Mouse (Mus musculus) embryonic fibroblast, embryonic 13.5 days (primary cell): Measurements from ENCODE around the gene Proser3.

ENCODE experiments used
- CTCF ChIP-seq: IDR thresholded peaks from 2 replicates; pipeline ENCODE4 v1.5.1; 2011; ENCODE audit warnings: mild to moderate bottlenecking, control low read depth, low read length, moderate library complexity, borderline replicate concordance; ENCODE audit not compliant: insufficient read depth
- POLR2A ChIP-seq: IDR thresholded peaks from 2 replicates; pipeline ENCODE4 v1.6.1; 2011; ENCODE audit warnings: low read depth, mild to moderate bottlenecking, control low read depth, low read length, moderate library complexity

DNA sequence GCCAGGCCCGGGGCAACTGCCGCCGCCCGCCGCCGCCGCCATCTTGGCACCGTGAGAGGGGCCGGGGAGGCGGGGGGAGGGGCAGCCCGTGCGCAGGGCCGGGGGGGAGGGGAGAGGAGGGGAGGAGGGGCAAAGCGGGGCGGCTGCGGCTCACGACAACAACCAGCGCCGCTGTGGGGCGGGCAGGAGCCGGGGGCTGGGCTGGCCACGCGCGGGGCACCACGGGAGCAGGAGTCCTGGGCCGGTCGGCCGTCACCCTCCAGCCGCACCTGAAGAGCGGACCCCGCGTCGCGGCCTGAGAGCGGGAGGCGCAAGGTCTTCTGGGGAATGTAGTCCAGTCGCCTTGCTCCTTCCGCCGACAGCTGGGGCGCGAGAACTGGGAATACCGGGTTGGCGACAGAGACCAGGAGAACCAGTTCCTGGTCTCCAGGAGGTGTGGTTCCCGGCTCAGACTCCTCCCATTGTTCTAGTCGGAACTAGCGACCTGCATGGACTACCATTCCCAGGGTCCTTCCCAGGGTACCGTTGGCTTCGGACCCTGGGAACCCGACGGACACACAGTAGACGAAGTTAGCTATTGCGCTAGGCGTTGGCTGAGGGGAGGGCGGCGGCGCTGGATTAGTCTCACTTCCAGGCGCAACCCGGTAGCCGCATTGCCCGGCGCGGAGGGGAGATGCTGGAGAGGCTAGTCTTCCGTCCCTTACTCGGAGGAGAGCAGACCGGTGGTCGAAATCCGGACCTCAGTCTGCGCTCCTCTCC lies 36.8 kb upstream of the Proser3 start, which contains the start of gene Kmt2b:
- no peak for TF ChIP-seq CTCF
- TF ChIP-seq POLR2A: peak; percentile 89
